Mouse (Mus musculus): ENCODE data around the gene Itgad. TPM values are rescaled to one million over a fixed set of nuclear protein-coding genes. Genes with fewer than 3 reads are reported as not detected.
A peak's percentile ranks its signal among the peaks of the same experiment; 100 is the strongest.

Itgad gene
- polyA plus RNA-seq, 1 experiment = 6.9 TPM

GRCm38 (mm10) chr7:128245547-128245946 lies 91.4 kb downstream of the Itgad start:
- Histone ChIP-seq H3K27ac (ENCODE audit: control insufficient read depth, insufficient read depth, low read length) (no peak overlapping the region), H3K4me1 (replicated peaks; ENCODE audit: control insufficient read depth, insufficient read depth, low read length) (no peaks in the 10 kb centered on the region), H3K27me3 (ENCODE audit: control insufficient read depth, insufficient read depth, low read length) (no peaks in the 10 kb centered on the region), H3K4me3 (ENCODE audit: control insufficient read depth, insufficient read depth, low read length) (no peak overlapping the region), H3K36me3 (ENCODE audit: control insufficient read depth, insufficient read depth, low read length) (peaks cover 30% of the 10 kb centered on the region)
- no peak for DNase-seq
- WGBS = 97% methylated on average over 4 of the region's 4 CpGs
- no peak for TF ChIP-seq CTCF (IDR thresholded peaks at IDR 0.05; ENCODE audit: borderline replicate concordance, control insufficient read depth, extremely low read depth, insufficient read depth, low read length, poor library complexity)
- TF ChIP-seq POLR2A (IDR thresholded peaks at IDR 0.05; ENCODE audit: control insufficient read depth, extremely low read depth, insufficient read depth, low read length, poor library complexity) = no peak

GRCm38 (mm10) chr7:128246496-128247391 lies 92.6 kb downstream of the Itgad start, which contains the start of gene Tgfb1i1:
TSS of gene Tgfb1i1 (plus strand) at chr7:128246812.
- Histone ChIP-seq H3K4me3 (ENCODE audit: control insufficient read depth, insufficient read depth, low read length) (no peak within 1 kb of the TSS), H3K36me3 (ENCODE audit: control insufficient read depth, insufficient read depth, low read length) (peaks cover 21% of the 10 kb centered on the region), H3K4me1 (replicated peaks; ENCODE audit: control insufficient read depth, insufficient read depth, low read length) (no peaks in the 10 kb centered on the region), H3K27me3 (ENCODE audit: control insufficient read depth, insufficient read depth, low read length) (no peaks in the 10 kb centered on the region), H3K27ac (ENCODE audit: control insufficient read depth, insufficient read depth, low read length) (no peak within 1 kb of the TSS)
- DNase-seq = no peak
- WGBS = 42% methylated on average over 29 of the region's 30 CpGs
- TF ChIP-seq CTCF (IDR thresholded peaks at IDR 0.05; ENCODE audit: borderline replicate concordance, control insufficient read depth, extremely low read depth, insufficient read depth, low read length, poor library complexity) (no peak), POLR2A (IDR thresholded peaks at IDR 0.05; ENCODE audit: control insufficient read depth, extremely low read depth, insufficient read depth, low read length, poor library complexity) (no peak)

- Histone ChIP-seq H3K36me3 (ENCODE audit: control insufficient read depth, insufficient read depth, low read length) (peaks cover 21% of the 10 kb centered on the region), H3K4me1 (replicated peaks; ENCODE audit: control insufficient read depth, insufficient read depth, low read length) (peaks cover 7% of the 10 kb centered on the region), H3K27me3 (ENCODE audit: control insufficient read depth, insufficient read depth, low read length) (no peaks in the 10 kb centered on the region), H3K4me3 (ENCODE audit: control insufficient read depth, insufficient read depth, low read length) (no peak overlapping the region), H3K27ac (ENCODE audit: control insufficient read depth, insufficient read depth, low read length) (no peak overlapping the region)
- WGBS = 21% methylated on average over 13 of the region's 13 CpGs
- no peak for TF ChIP-seq POLR2A (IDR thresholded peaks at IDR 0.05; ENCODE audit: control insufficient read depth, extremely low read depth, insufficient read depth, low read length, poor library complexity)
- no peak for TF ChIP-seq CTCF (IDR thresholded peaks at IDR 0.05; ENCODE audit: borderline replicate concordance, control insufficient read depth, extremely low read depth, insufficient read depth, low read length, poor library complexity)
- DNase-seq = peak; percentile 78
Measured at GRCm38 (mm10) chr7:128247443-128247842, 93.3 kb downstream of the Itgad start.

- 93% methylated on average over 10 of the region's 10 CpGs for WGBS
- H3K4me1 ChIP-seq (replicated peaks; ENCODE audit: control insufficient read depth, insufficient read depth, low read length) = peaks cover 12% of the 10 kb centered on the region
- no peak overlapping the region for H3K4me3 ChIP-seq (ENCODE audit: control insufficient read depth, insufficient read depth, low read length)
- H3K36me3 ChIP-seq (ENCODE audit: control insufficient read depth, insufficient read depth, low read length) = peaks cover 14% of the 10 kb centered on the region
- no peaks in the 10 kb centered on the region for H3K27me3 ChIP-seq (ENCODE audit: control insufficient read depth, insufficient read depth, low read length)
- DNase-seq = no peak
- TF ChIP-seq POLR2A (IDR thresholded peaks at IDR 0.05; ENCODE audit: control insufficient read depth, extremely low read depth, insufficient read depth, low read length, poor library complexity) (no peak), CTCF (IDR thresholded peaks at IDR 0.05; ENCODE audit: borderline replicate concordance, control insufficient read depth, extremely low read depth, insufficient read depth, low read length, poor library complexity) (no peak)
- no peak overlapping the region for H3K27ac ChIP-seq (ENCODE audit: control insufficient read depth, insufficient read depth, low read length)
Measured at GRCm38 (mm10) chr7:128248081-128249042, 94.2 kb downstream of the Itgad start.

GRCm38 (mm10) chr7:128249998-128250397 lies 95.8 kb downstream of the Itgad start:
- Histone ChIP-seq H3K4me1 (replicated peaks; ENCODE audit: control insufficient read depth, insufficient read depth, low read length) (peaks cover 12% of the 10 kb centered on the region), H3K27ac (ENCODE audit: control insufficient read depth, insufficient read depth, low read length) (no peak overlapping the region), H3K36me3 (ENCODE audit: control insufficient read depth, insufficient read depth, low read length) (peaks cover 2% of the 10 kb centered on the region; the same call in 1 of the 2 replicates), H3K27me3 (ENCODE audit: control insufficient read depth, insufficient read depth, low read length) (no peaks in the 10 kb centered on the region), H3K4me3 (ENCODE audit: control insufficient read depth, insufficient read depth, low read length) (no peak overlapping the region)
- no peak for TF ChIP-seq CTCF (IDR thresholded peaks at IDR 0.05; ENCODE audit: borderline replicate concordance, control insufficient read depth, extremely low read depth, insufficient read depth, low read length, poor library complexity)
- TF ChIP-seq POLR2A (IDR thresholded peaks at IDR 0.05; ENCODE audit: control insufficient read depth, extremely low read depth, insufficient read depth, low read length, poor library complexity) = no peak
- 95% methylated on average over 5 of the region's 5 CpGs for WGBS
- no peak for DNase-seq

GRCm38 (mm10) chr7:128251946-128252345 lies 97.8 kb downstream of the Itgad start:
- Histone ChIP-seq H3K36me3 (ENCODE audit: control insufficient read depth, insufficient read depth, low read length) (no peaks in the 10 kb centered on the region), H3K27ac (ENCODE audit: control insufficient read depth, insufficient read depth, low read length) (no peak overlapping the region), H3K4me3 (ENCODE audit: control insufficient read depth, insufficient read depth, low read length) (peak overlapping the region; percentile 4; the same call in 1 of the 2 replicates), H3K27me3 (ENCODE audit: control insufficient read depth, insufficient read depth, low read length) (no peaks in the 10 kb centered on the region), H3K4me1 (replicated peaks; ENCODE audit: control insufficient read depth, insufficient read depth, low read length) (peaks cover 12% of the 10 kb centered on the region)
- TF ChIP-seq POLR2A (IDR thresholded peaks at IDR 0.05; ENCODE audit: control insufficient read depth, extremely low read depth, insufficient read depth, low read length, poor library complexity) (no peak), CTCF (IDR thresholded peaks at IDR 0.05; ENCODE audit: borderline replicate concordance, control insufficient read depth, extremely low read depth, insufficient read depth, low read length, poor library complexity) (no peak)
- WGBS = 14% methylated on average over 12 of the region's 12 CpGs
- DNase-seq = peak; percentile 31
